Mouse (Mus musculus) thymus, postnatal 0 days (tissue): ENCODE data around the gene Tlr9. TPM values are rescaled to one million over a fixed set of nuclear protein-coding genes. Genes with fewer than 3 reads are reported as not detected.

Experiments used
- DNase-seq: peaks from one replicate; pipeline ENCODE4 v3.0.0-alpha.2; 2015; ENCODE audit warnings: low spot score
- polyA plus RNA-seq: library from polyadenylated mRNA; unstranded; fragments of >200 nt; fragmentation: Nextera tagmentation; extraction: Ambion mirVana; gene quantifications from 2 replicates; pipeline ENCODE4 v1.2.1, GENCODE M21; 2015

Gene Tlr9
- polyA plus RNA-seq: 0.12 and 0.30 TPM in 2 replicates

- DNase-seq: no peak
Measured at GRCm38 (mm10) chr9:106222261-106222851, at the start of gene Tlr9. Gene Tlr9, plus strand, starts transcription at chr9:106222598.

GRCm38 (mm10) chr9:106173363-106173762 lies 49.0 kb upstream of the Tlr9 start:
- DNase-seq: no peak

- DNase-seq: no peak
Measured at GRCm38 (mm10) chr9:106175552-106176200, 46.7 kb upstream of the Tlr9 start.

- no peak for DNase-seq
Measured at GRCm38 (mm10) chr9:106176769-106177168, 45.6 kb upstream of the Tlr9 start.

- DNase-seq: no peak
Measured at GRCm38 (mm10) chr9:106177799-106178198, 44.6 kb upstream of the Tlr9 start.

- no peak for DNase-seq
Measured at GRCm38 (mm10) chr9:106179454-106179853, 42.9 kb upstream of the Tlr9 start.

- DNase-seq: no peak
Measured at GRCm38 (mm10) chr9:106179964-106180363, 42.4 kb upstream of the Tlr9 start.

GRCm38 (mm10) chr9:106182146-106182545 lies 40.3 kb upstream of the Tlr9 start:
- no peak for DNase-seq

GRCm38 (mm10) chr9:106183996-106184395 lies 38.4 kb upstream of the Tlr9 start:
- DNase-seq: no peak

GRCm38 (mm10) chr9:106191355-106191754 lies 31.0 kb upstream of the Tlr9 start:
- no peak for DNase-seq

- DNase-seq: no peak
Measured at GRCm38 (mm10) chr9:106192024-106192423, 30.4 kb upstream of the Tlr9 start.

- DNase-seq: peak; percentile 37
Measured at GRCm38 (mm10) chr9:106192998-106193397, 29.4 kb upstream of the Tlr9 start.

GRCm38 (mm10) chr9:106193930-106194807 lies 28.2 kb upstream of the Tlr9 start:
- DNase-seq: no peak

GRCm38 (mm10) chr9:106195693-106196092 lies 26.7 kb upstream of the Tlr9 start:
- DNase-seq: no peak

- no peak for DNase-seq
Measured at GRCm38 (mm10) chr9:106197081-106197713, 25.2 kb upstream of the Tlr9 start.

- DNase-seq: no peak
Measured at GRCm38 (mm10) chr9:106197732-106198131, 24.7 kb upstream of the Tlr9 start.

GRCm38 (mm10) chr9:106198962-106199458 lies 23.4 kb upstream of the Tlr9 start:
- peak; percentile 58 for DNase-seq

GRCm38 (mm10) chr9:106199535-106200272 lies 22.7 kb upstream of the Tlr9 start, which contains the start of gene Ppm1m:
Gene Ppm1m, minus strand, starts transcription at chr9:106199746.
- no peak for DNase-seq

GRCm38 (mm10) chr9:106201895-106202294 lies 20.5 kb upstream of the Tlr9 start:
- DNase-seq: no peak

- DNase-seq: peak; percentile 88
Measured at GRCm38 (mm10) chr9:106202819-106203636, 19.4 kb upstream of the Tlr9 start, which contains the start of gene Twf2. Gene Twf2, plus strand, starts transcription at chr9:106203108.
